Mouse (Mus musculus) CH12.LX (cell line): Measurements from ENCODE around the gene Pgls.
A peak's percentile ranks its signal among the peaks of the same experiment; 100 is the strongest.

Experiments used
- CTCF ChIP-seq, 2 experiments: IDR thresholded peaks in 1 of 2; conservative IDR thresholded peaks in 1 of 2; 2 replicates each; pipeline ENCODE4 v1.5.1; 2011 to 2012; ENCODE audit warnings: low read depth in 2 of 2, low read length in 2 of 2, improper control_type of control experiment in 1 of 2, inconsistent platforms in 1 of 2, mild to moderate bottlenecking in 1 of 2, moderate library complexity in 1 of 2
- EP300 ChIP-seq: IDR thresholded peaks from 2 replicates; pipeline ENCODE4 v1.6.1; 2011; ENCODE audit warnings: low read length, improper control_type of control experiment
- PAX5 ChIP-seq: IDR thresholded peaks from 2 replicates; pipeline ENCODE4 v1.6.1; 2012; ENCODE audit warnings: low read length, inconsistent platforms, mixed read lengths
- POLR2A ChIP-seq: IDR thresholded peaks from 2 replicates; pipeline ENCODE4 v1.6.1; 2011; ENCODE audit warnings: low read depth, mild to moderate bottlenecking, improper control_type of control experiment, low read length
- POLR2AphosphoS2 ChIP-seq: IDR thresholded peaks from 2 replicates; pipeline ENCODE4 v1.6.1; 2011; ENCODE audit warnings: low read depth, low read length, improper control_type of control experiment
- SIN3A ChIP-seq: IDR thresholded peaks from 2 replicates; pipeline ENCODE4 v1.6.1; 2012; ENCODE audit warnings: low read length, improper control_type of control experiment, inconsistent platforms
- TCF12 ChIP-seq: IDR thresholded peaks from 2 replicates; pipeline ENCODE4 v1.6.1; 2014; ENCODE audit warnings: low read depth, mild to moderate bottlenecking, inconsistent platforms, low read length, improper control_type of control experiment
- ZKSCAN1 ChIP-seq: IDR thresholded peaks from 2 replicates; pipeline ENCODE4 v1.6.1; 2012; ENCODE audit warnings: low read depth, inconsistent platforms, low read length, improper control_type of control experiment, borderline replicate concordance
- ZNF384 ChIP-seq: IDR thresholded peaks from 2 replicates; pipeline ENCODE4 v1.6.1; 2012; ENCODE audit warnings: low read depth, low read length, improper control_type of control experiment, inconsistent platforms

DNA sequence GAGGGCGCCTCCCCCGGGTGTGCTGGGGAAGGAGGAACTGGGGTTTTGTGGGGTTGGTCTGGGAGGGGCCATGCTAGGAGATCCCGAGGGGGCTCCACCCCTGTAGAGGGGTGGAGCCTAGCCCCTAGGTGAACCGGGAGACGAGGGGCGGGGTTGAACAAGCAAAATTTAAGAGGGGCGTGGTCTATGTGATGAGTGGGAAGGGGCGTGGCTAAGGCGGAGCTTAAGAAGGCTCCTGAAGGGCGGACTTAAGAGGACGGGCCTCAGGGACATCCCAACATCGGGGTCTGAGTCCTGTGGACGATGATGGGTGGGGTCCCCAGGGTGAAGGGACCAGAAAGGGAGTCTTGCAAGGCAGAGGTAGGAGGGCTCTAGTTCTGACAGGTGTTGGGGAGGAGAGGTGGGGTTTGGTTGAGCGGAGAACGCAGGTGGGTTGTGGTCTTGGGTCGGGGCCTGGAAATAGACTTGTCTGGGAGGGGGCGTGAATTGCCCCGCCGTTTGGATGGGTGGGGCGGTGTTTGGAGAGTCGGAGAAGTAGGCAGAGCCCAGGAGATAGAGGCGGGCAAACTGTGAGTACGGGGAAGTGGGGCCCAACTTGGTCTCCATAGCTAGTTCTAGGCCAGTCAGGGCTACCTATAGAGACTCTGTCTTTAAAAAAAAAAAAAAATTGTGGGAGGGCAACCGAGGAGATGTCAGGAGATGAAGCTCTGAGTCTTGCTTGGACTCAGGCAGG, 32.9 kb upstream of the Pgls start:
- TF ChIP-seq SIN3A (0 out of 2 replicates have a peak, but pooled peaks have one; percentile 69), CTCF (conservative IDR thresholded peaks at IDR 0.05 in 1 of 2, IDR thresholded peaks at IDR 0.05 in 1 of 2; ENCODE audit: low read depth in 2 of 2, low read length in 2 of 2) (no peak), TCF12 (peak; percentile 44; the same call in 1 of the 2 replicates), ZKSCAN1 (no peak), POLR2A (no peak; the same call in 1 of the 2 replicates), POLR2AphosphoS2 (no peak), PAX5 (no peak), EP300 (no peak), ZNF384 (no peak)
